Mouse (Mus musculus) MEL (cell line): ENCODE measurements at regions not wholly inside any gene's neighbourhood (a gene's known extent, or its start where the extent isn't known, plus 50 kb on each side); places are given as distances from the start of the nearest gene placed in this dataset.
"Not testable (repeated sequence)": the region's sequence is repeated elsewhere in the genome, so short reads cannot be mapped to it uniquely, and the experiment has no call there.

Experiments used
- DNase-seq: peaks from one replicate; pipeline ENCODE4 v3.0.0; 2011; ENCODE audit warnings: low read depth, low spot score
- H3K27ac ChIP-seq: 2 replicates; pipeline ENCODE4 v1.5.1; 2012; ENCODE audit warnings: low read depth, mild to moderate bottlenecking, control low read depth, low read length, moderate library complexity; ENCODE audit not compliant: control insufficient read depth
- H3K27me3 ChIP-seq, 2 experiments: fragments of 150-350 bp in 1 of 2; sonication (generic) in 1 of 2; 2 replicates each; pipeline ENCODE4 v1.6.1; 2012; ENCODE audit warnings: low read length in 2 of 2, mild to moderate bottlenecking in 2 of 2, improper control_type of control experiment in 1 of 2, moderate library complexity in 1 of 2; ENCODE audit not compliant: insufficient read depth in 2 of 2, control insufficient read depth in 1 of 2
- H3K36me3 ChIP-seq, 2 experiments: 2 replicates each; pipeline ENCODE4 v1.6.1; 2012 to 2014; ENCODE audit warnings: low read length in 2 of 2, improper control_type of control experiment in 1 of 2, inconsistent platforms in 1 of 2, mild to moderate bottlenecking in 1 of 2; ENCODE audit not compliant: insufficient read depth in 2 of 2, control insufficient read depth in 1 of 2
- H3K4me1 ChIP-seq, 2 experiments: fragments of 150-350 bp in 1 of 2; sonication (generic) in 1 of 2; 2 replicates each; pipeline ENCODE4 v1.6.1; 2012; ENCODE audit warnings: low read length in 2 of 2, improper control_type of control experiment in 1 of 2, mild to moderate bottlenecking in 1 of 2; ENCODE audit not compliant: insufficient read depth in 2 of 2, control insufficient read depth in 1 of 2
- H3K4me3 ChIP-seq, 2 experiments: fragments of 150-350 bp in 1 of 2; sonication (generic) in 1 of 2; 2 replicates each; pipeline ENCODE4 v1.5.1; 2012; ENCODE audit warnings: low read depth in 2 of 2, low read length in 2 of 2, mild to moderate bottlenecking in 2 of 2, moderate library complexity in 2 of 2, control low read depth in 1 of 2, improper control_type of control experiment in 1 of 2; ENCODE audit not compliant: control insufficient read depth in 1 of 2, insufficient read depth in 1 of 2
- H3K79me2 ChIP-seq: 2 replicates; pipeline ENCODE4 v1.6.1; 2012; ENCODE audit warnings: mild to moderate bottlenecking, low read length, moderate library complexity; ENCODE audit not compliant: control insufficient read depth, poor library complexity, insufficient read depth
- H3K9ac ChIP-seq: 2 replicates; pipeline ENCODE4 v1.6.1; 2012; ENCODE audit warnings: low read depth, mild to moderate bottlenecking, control low read depth, low read length, moderate library complexity; ENCODE audit not compliant: control insufficient read depth, poor library complexity, severe bottlenecking
- H3K9me3 ChIP-seq: fragments of 150-350 bp; sonication (generic); replicated peaks from 2 replicates; pipeline ENCODE4 v1.6.1; 2012; ENCODE audit warnings: mild to moderate bottlenecking, low read length, improper control_type of control experiment, moderate library complexity; ENCODE audit not compliant: insufficient read depth
- BHLHE40 ChIP-seq: IDR thresholded peaks from 2 replicates; pipeline ENCODE4 v1.6.1; 2012; ENCODE audit warnings: low read depth, mild to moderate bottlenecking, inconsistent platforms, low read length, improper control_type of control experiment, borderline replicate concordance
- CHD1 ChIP-seq: IDR thresholded peaks from 2 replicates; pipeline ENCODE4 v1.6.1; 2012; ENCODE audit warnings: low read depth, mild to moderate bottlenecking, inconsistent platforms, low read length, improper control_type of control experiment
- CHD2 ChIP-seq: IDR thresholded peaks from 2 replicates; pipeline ENCODE4 v1.6.1; 2011; ENCODE audit warnings: low read length, improper control_type of control experiment
- E2F4 ChIP-seq: IDR thresholded peaks from 2 replicates; pipeline ENCODE4 v1.6.1; 2011; ENCODE audit warnings: low read depth, low read length, improper control_type of control experiment, borderline replicate concordance
- EP300 ChIP-seq, 2 experiments: IDR thresholded peaks; 2 replicates each; pipeline ENCODE4 v1.6.1; 2011; ENCODE audit warnings: improper control_type of control experiment in 2 of 2, low read length in 2 of 2, low read depth in 1 of 2, mild to moderate bottlenecking in 1 of 2
- ETS1 ChIP-seq: IDR thresholded peaks from 2 replicates; pipeline ENCODE4 v1.6.1; 2012; ENCODE audit warnings: low read depth, mild to moderate bottlenecking, inconsistent platforms, low read length, improper control_type of control experiment, moderate library complexity
- GATA1 ChIP-seq: IDR thresholded peaks from 2 replicates; pipeline ENCODE4 v1.6.1; 2011; ENCODE audit warnings: low read depth, low read length, improper control_type of control experiment
- HCFC1 ChIP-seq: IDR thresholded peaks from 2 replicates; pipeline ENCODE4 v1.6.1; 2012; ENCODE audit warnings: low read depth, mild to moderate bottlenecking, inconsistent platforms, low read length, improper control_type of control experiment, moderate library complexity
- KAT2A ChIP-seq: conservative IDR thresholded peaks from 2 replicates; pipeline ENCODE4 v1.6.1; 2012; ENCODE audit warnings: low read depth, low read length, improper control_type of control experiment, inconsistent platforms
- MAFK ChIP-seq: IDR thresholded peaks from 2 replicates; pipeline ENCODE4 v1.6.1; 2011; ENCODE audit warnings: low read depth, mild to moderate bottlenecking, low read length, improper control_type of control experiment, borderline replicate concordance
- MAZ ChIP-seq: IDR thresholded peaks from 2 replicates; pipeline ENCODE4 v1.6.1; 2012; ENCODE audit warnings: low read depth, mild to moderate bottlenecking, inconsistent platforms, low read length, improper control_type of control experiment
- MEF2A ChIP-seq: IDR thresholded peaks from 2 replicates; pipeline ENCODE4 v1.6.1; 2014; ENCODE audit warnings: low read depth, mild to moderate bottlenecking, inconsistent platforms, low read length, improper control_type of control experiment; ENCODE audit not compliant: poor library complexity, insufficient replicate concordance, severe bottlenecking; ENCODE audit errors: extremely low read depth
- MYC ChIP-seq: IDR thresholded peaks from 2 replicates; pipeline ENCODE4 v1.6.1; 2011; ENCODE audit warnings: low read depth, mild to moderate bottlenecking, low read length, improper control_type of control experiment, moderate library complexity
- POLR2AphosphoS5 ChIP-seq: IDR thresholded peaks from 2 replicates; pipeline ENCODE4 v1.6.1; 2012; ENCODE audit warnings: low read depth, borderline replicate concordance, mild to moderate bottlenecking, inconsistent platforms, low read length, moderate library complexity, mixed read lengths
- TCF12 ChIP-seq: IDR thresholded peaks from 2 replicates; pipeline ENCODE4 v1.6.1; 2014; ENCODE audit warnings: low read depth, mild to moderate bottlenecking, inconsistent platforms, low read length, improper control_type of control experiment, moderate library complexity
- UBTF ChIP-seq: IDR thresholded peaks from 2 replicates; pipeline ENCODE4 v1.6.1; 2012; ENCODE audit warnings: low read depth, mild to moderate bottlenecking, inconsistent platforms, low read length, improper control_type of control experiment, moderate library complexity, borderline replicate concordance; ENCODE audit not compliant: insufficient read depth
- USF1 ChIP-seq: IDR thresholded peaks from 2 replicates; pipeline ENCODE4 v1.6.1; 2014; ENCODE audit warnings: low read depth, mild to moderate bottlenecking, inconsistent platforms, low read length, improper control_type of control experiment, moderate library complexity
- USF2 ChIP-seq, 2 experiments: IDR thresholded peaks; 2 replicates each; pipeline ENCODE4 v1.6.1; 2011 to 2012; ENCODE audit warnings: improper control_type of control experiment in 2 of 2, low read length in 2 of 2, borderline replicate concordance in 1 of 2, inconsistent platforms in 1 of 2, low read depth in 1 of 2, mild to moderate bottlenecking in 1 of 2; ENCODE audit not compliant: insufficient read depth in 1 of 2
- ZKSCAN1 ChIP-seq: IDR thresholded peaks from 2 replicates; pipeline ENCODE4 v1.6.1; 2012; ENCODE audit warnings: low read depth, mild to moderate bottlenecking, inconsistent platforms, low read length, improper control_type of control experiment, moderate library complexity

DNA sequence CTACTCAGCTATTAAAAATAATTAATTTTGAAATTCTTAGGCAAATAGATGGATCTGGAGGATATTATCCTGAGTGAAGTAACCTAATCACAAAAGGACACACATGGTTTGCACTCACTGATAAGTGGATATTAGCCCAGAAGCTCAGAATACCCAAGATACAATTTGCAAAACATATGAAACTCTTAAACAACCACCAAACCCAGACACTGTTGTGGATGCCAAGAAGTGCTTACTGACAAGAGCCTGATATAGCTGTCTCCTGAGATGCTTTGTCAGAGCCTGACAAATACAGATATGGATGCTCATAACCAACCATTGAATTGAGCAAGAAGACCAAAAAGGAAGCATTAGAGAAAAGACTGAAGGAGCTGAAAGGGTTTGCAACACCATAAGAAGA, 468.4 kb upstream of the Cdh12 start:
- peak; percentile 33 for DNase-seq
- H3K9me3 ChIP-seq, H3K9ac ChIP-seq, H3K27me3 ChIP-seq, H3K79me2 ChIP-seq, H3K4me1 ChIP-seq, H3K4me3 ChIP-seq, H3K36me3 ChIP-seq: not testable (repeated sequence)
- H3K27ac ChIP-seq, result peak overlapping the region; percentile 33; the same call in 1 of the 2 replicates
- TF ChIP-seq TCF12, result peak; percentile 89
- peak; percentile 30; the same call in 1 of the 2 replicates for TF ChIP-seq GATA1
- TF ChIP-seq ETS1, result peak; percentile 67; the same call in 1 of the 2 replicates
- TF ChIP-seq EP300 (IDR thresholded peaks at IDR 0.05; ENCODE audit: low read depth in 1 of 2, low read length in 2 of 2), result peak; percentile 48 to 74; a peak in 3 of 4 replicates

DNA sequence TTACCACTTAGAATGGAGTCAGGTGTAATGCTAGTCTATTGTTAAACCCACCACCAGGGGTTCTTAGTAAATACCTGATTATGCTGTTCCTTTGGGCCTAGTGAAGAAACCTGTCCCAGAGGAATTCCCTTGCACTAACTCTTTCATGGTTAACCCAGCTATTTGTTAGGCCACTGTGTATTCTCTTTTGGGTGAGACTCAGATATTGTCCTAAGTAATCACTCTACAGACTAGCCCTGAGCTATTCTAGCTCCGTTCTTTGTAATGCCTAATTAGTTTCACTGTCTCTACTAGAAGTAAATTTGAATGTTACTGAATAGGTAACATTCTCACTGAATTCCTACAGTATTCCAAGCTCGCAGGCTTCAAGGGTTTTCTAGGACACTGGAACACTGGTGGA, 464.1 kb upstream of the Cdh12 start:
- not testable (repeated sequence) for H3K27me3 ChIP-seq, H3K36me3 ChIP-seq, H3K4me3 ChIP-seq, H3K79me2 ChIP-seq, H3K9me3 ChIP-seq, H3K4me1 ChIP-seq, H3K27ac ChIP-seq, DNase-seq, H3K9ac ChIP-seq

DNA sequence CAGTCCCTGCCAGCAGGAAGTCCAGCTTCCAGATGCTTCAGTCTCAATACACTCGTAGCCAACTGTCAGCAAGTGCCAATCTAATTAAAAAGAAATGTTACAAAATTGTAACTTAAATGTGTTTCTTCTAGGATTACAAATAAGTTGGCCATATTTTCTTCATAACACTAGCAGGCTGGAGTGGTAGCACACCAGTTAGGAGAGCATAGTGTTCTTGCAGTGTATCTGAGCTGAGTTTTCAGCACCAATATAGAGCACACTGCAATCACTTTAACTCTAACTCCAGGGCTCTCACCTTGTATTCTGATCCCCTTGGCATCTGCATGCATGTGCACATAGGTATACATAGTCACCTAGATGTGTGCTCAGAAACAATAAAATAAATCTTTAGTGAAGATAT, 417.3 kb upstream of the Cdh12 start:
- Histone ChIP-seq H3K79me2 (no peaks in the 10 kb centered on the region), H3K9ac (no peak overlapping the region), H3K27ac (no peak overlapping the region), H3K4me3 (no peak overlapping the region), H3K36me3 (peaks cover 0 to 7% of the 10 kb centered on the region in 2 experiments; a peak in 2 of 4 replicates), H3K9me3 (no peaks in the 10 kb centered on the region), H3K27me3 (no peaks in the 10 kb centered on the region), H3K4me1 (peaks cover 0 to 4% of the 10 kb centered on the region in 2 experiments; a peak in 1 of 4 replicates)
- TF ChIP-seq BHLHE40, result no peak
- no peak for TF ChIP-seq MAZ
- TF ChIP-seq KAT2A, result no peak
- TF ChIP-seq MAFK, result no peak
- TF ChIP-seq E2F4, result no peak
- no peak for TF ChIP-seq MYC
- TF ChIP-seq USF1, result no peak
- TF ChIP-seq POLR2AphosphoS5, result no peak
- TF ChIP-seq MEF2A, result no peak
- no peak for TF ChIP-seq CHD1
- TF ChIP-seq UBTF, result no peak
- no peak for TF ChIP-seq HCFC1
- no peak for TF ChIP-seq ZKSCAN1
- no peak for TF ChIP-seq EP300 (IDR thresholded peaks at IDR 0.05; ENCODE audit: low read depth in 1 of 2, low read length in 2 of 2)
- no peak for TF ChIP-seq CHD2
- TF ChIP-seq USF2 (IDR thresholded peaks at IDR 0.05; ENCODE audit: borderline replicate concordance in 1 of 2, insufficient read depth in 1 of 2, low read depth in 1 of 2, low read length in 2 of 2), result no peak
- no peak for TF ChIP-seq ETS1
- DNase-seq, result no peak
